17 mouse cellular contexts compared by ENCODE assay signal in genomic region chr15:4064694-4065093, GRCm38 (mm10). TPM values are rescaled to one million over a fixed set of nuclear protein-coding genes. Genes with fewer than 3 reads are reported as not detected.
DNase-seq lines count a peak whose midpoint lies in the region; ATAC-seq and TF ChIP-seq lines count a peak whose summit lies in the region.
"Had no signal": no experiment of that assay in that cellular context is flagged by ENCODE, and none has a peak within 500 bp of the region (broad histone marks: within the 10 kb centered on the region; RNA-seq: fewer than 3 reads in every experiment).

No protein-coding gene starts in this region.

- no peaks in the 10 kb centered on the region for H3K27me3 ChIP-seq in forebrain, postnatal 0 days (ENCODE audit: insufficient read depth, low read length)
- H3K27me3 ChIP-seq in forebrain, embryonic 11.5 days (ENCODE audit: control insufficient read depth, insufficient read depth, low read length), result no peaks in the 10 kb centered on the region
- no peaks in the 10 kb centered on the region for H3K27me3 ChIP-seq in intestine, embryonic 15.5 days (replicated peaks)
- H3K27me3 ChIP-seq: CH12.LX, Patski had no signal

- TF ChIP-seq CTCF in forebrain, postnatal 0 days (IDR thresholded peaks at IDR 0.05; ENCODE audit: low read depth), result no peak

- no peak overlapping the region for H3K4me3 ChIP-seq in forebrain, postnatal 0 days (ENCODE audit: low read depth, low read length)
- H3K4me3 ChIP-seq in forebrain, embryonic 11.5 days (ENCODE audit: low read depth, low read length), result no peak overlapping the region
- H3K4me3 ChIP-seq in intestine, embryonic 15.5 days (replicated peaks), result no peak overlapping the region

- H3K4me1 ChIP-seq in forebrain, postnatal 0 days (ENCODE audit: insufficient read depth), result no peaks in the 10 kb centered on the region
- no peaks in the 10 kb centered on the region for H3K4me1 ChIP-seq in forebrain, embryonic 11.5 days (replicated peaks; ENCODE audit: control insufficient read depth, insufficient read depth, low read length)
- H3K4me1 ChIP-seq in intestine, embryonic 15.5 days (replicated peaks), result no peaks in the 10 kb centered on the region

- H3K9me3 ChIP-seq in forebrain, postnatal 0 days (ENCODE audit: low read length), result no peaks in the 10 kb centered on the region
- H3K9me3 ChIP-seq in forebrain, embryonic 11.5 days (ENCODE audit: control insufficient read depth, low read length), result no peaks in the 10 kb centered on the region
- no peaks in the 10 kb centered on the region for H3K9me3 ChIP-seq in intestine, embryonic 15.5 days
- H3K9me3 ChIP-seq: G1E had no signal

- intact Hi-C loops in heart, postnatal 14 days (cut with DNase I), result no loop called here

- peaks cover 28% of the 10 kb centered on the region for H3K36me3 ChIP-seq in forebrain, postnatal 0 days (ENCODE audit: insufficient read depth)
- no peaks in the 10 kb centered on the region; the same call in 1 of the 2 replicates for H3K36me3 ChIP-seq in forebrain, embryonic 11.5 days (ENCODE audit: control insufficient read depth, insufficient read depth, low read length)
- peaks cover 12% of the 10 kb centered on the region; the same call in 1 of the 2 replicates for H3K36me3 ChIP-seq in intestine, embryonic 15.5 days
- H3K36me3 ChIP-seq: G1E had no signal

- H3K9ac ChIP-seq in forebrain, postnatal 0 days, result no peak overlapping the region
- no peak overlapping the region for H3K9ac ChIP-seq in forebrain, embryonic 11.5 days (ENCODE audit: low read length)
- H3K9ac ChIP-seq in intestine, embryonic 15.5 days, result no peak overlapping the region

- H3K4me2 ChIP-seq in forebrain, postnatal 0 days (ENCODE audit: low read depth), result no peak overlapping the region
- H3K4me2 ChIP-seq in forebrain, embryonic 11.5 days (ENCODE audit: low read depth, low read length, severe bottlenecking), result no peak overlapping the region
- H3K4me2 ChIP-seq in intestine, embryonic 15.5 days (replicated peaks), result no peak overlapping the region

- WGBS in forebrain, postnatal 0 days, result 71% methylated on average over 5 of the region's 5 CpGs
- WGBS in forebrain, embryonic 11.5 days, result 95% methylated on average over 5 of the region's 5 CpGs
- 95% methylated on average over 5 of the region's 5 CpGs for WGBS in intestine, embryonic 15.5 days

- ATAC-seq in forebrain, postnatal 0 days, result peak; percentile 76
- ATAC-seq in forebrain, embryonic 11.5 days (replicated peaks; ENCODE audit: low FRiP score), result no peak
- peak; percentile 46; the same call in 1 of the 2 replicates for ATAC-seq in frontal cortex, adult (ENCODE audit: low TSS enrichment)
- no peak for ATAC-seq in intestine, embryonic 15.5 days
- ATAC-seq: activated CD4-positive, CD25-positive, alpha-beta regulatory T cell, adult 4 months; CD4-positive, CD25-positive, alpha-beta regulatory T cell, adult 4 months; Patski had no signal

- no peak overlapping the region for H3K27ac ChIP-seq in forebrain, postnatal 0 days (ENCODE audit: low read depth, low read length)
- H3K27ac ChIP-seq in forebrain, embryonic 11.5 days (ENCODE audit: low read depth, low read length), result no peak overlapping the region
- no peak overlapping the region for H3K27ac ChIP-seq in intestine, embryonic 15.5 days

- no peak for DNase-seq in forebrain, postnatal 0 days
- no peak for DNase-seq in forebrain, embryonic 11.5 days (ENCODE audit: low spot score)
- no peak for DNase-seq in frontal cortex, postnatal 10 days (ENCODE audit: low spot score in 2 of 2)
- peak; percentile 71 for DNase-seq in heart, adult 11 months
- no peak for DNase-seq in heart, postnatal 14 days
- peak; percentile 48 for DNase-seq in brain, adult 2 months (ENCODE audit: low read depth, low spot score)
- DNase-seq: B cell, adult 2 months; cerebellum, adult 11 months; cerebellum, adult 11-12 months; cerebellum, adult 18-20 months had no signal

RNA-seq across cellular contexts. Expression of gene Oxct1, which starts 38.5 kb away (rescaled TPM):
- 307 and 354 TPM in 2 replicates for total RNA-seq in forebrain, postnatal 0 days (2014; rRNA removed)
- 375 and 419 TPM in 2 replicates for polyA plus RNA-seq in forebrain, postnatal 0 days (2015; fragmentation: Nextera tagmentation; extraction: Ambion mirVana)
- polyA plus RNA-seq in forebrain, embryonic 11.5 days (2014; fragmentation: Nextera tagmentation; extraction: Ambion mirVana), result 188 and 196 TPM in 2 replicates
- total RNA-seq in heart, postnatal 14 days (2021), result 100 to 1,000 TPM; 531 to 576 TPM
- polyA plus RNA-seq in intestine, embryonic 15.5 days (2015; fragmentation: Nextera tagmentation; extraction: Ambion mirVana), result 175 and 233 TPM in 2 replicates

Comparison
In these comparisons a context has a peak if more than half of its experiments do, and no peak if none do; other contexts are left out.
1. ATAC-seq: peak in forebrain, postnatal 0 days (single experiment) and frontal cortex, adult (single experiment); none in forebrain, embryonic 11.5 days (single experiment) and intestine, embryonic 15.5 days (single experiment).
2. DNase-seq: peak in heart, adult 11 months (single experiment) and brain, adult 2 months (single experiment); none in forebrain, postnatal 0 days (single experiment), forebrain, embryonic 11.5 days (single experiment), frontal cortex, postnatal 10 days (0 of 2) and heart, postnatal 14 days (0 of 2).